Mouse (Mus musculus) bone marrow, adult 2 months (tissue): ENCODE results near the gene Hist1h1c.

Experiments
- CTCF ChIP-seq: fragments of 200-500 bp; IDR thresholded peaks from 2 replicates; pipeline ENCODE4 v1.5.1; 2011; ENCODE audit warnings: low read length, control low read depth; ENCODE audit not compliant: control insufficient read depth, insufficient read depth
- POLR2A ChIP-seq: fragments of 200-500 bp; IDR thresholded peaks from 2 replicates; pipeline ENCODE4 v1.6.1; 2011; ENCODE audit warnings: low read depth, mild to moderate bottlenecking, control low read depth, low read length, borderline replicate concordance; ENCODE audit not compliant: control insufficient read depth

DNA sequence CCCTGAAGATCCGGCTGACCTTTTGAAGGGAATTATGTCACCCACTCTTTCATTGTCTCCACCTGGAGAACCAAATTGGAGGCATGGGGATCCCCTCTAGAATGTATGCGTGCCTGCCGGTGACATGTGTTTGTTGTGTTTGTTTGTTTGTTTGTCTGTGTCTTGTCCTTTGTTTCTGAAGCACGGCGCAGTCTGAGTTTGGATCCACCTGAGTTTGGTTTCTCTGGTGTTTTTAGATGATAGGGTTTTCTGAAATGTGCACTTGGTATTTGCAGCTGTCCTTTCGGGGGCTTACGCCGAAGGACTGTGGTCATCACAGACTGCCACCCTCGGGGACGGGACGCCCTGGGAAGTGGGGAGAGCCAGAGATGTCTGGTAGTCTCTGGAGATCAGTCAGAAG lies 21.4 kb upstream of the Hist1h1c start:
- no peak for TF ChIP-seq CTCF
- no peak for TF ChIP-seq POLR2A
